Mouse (Mus musculus): Measurements from ENCODE around the gene B3gnt9.

- no peak for TF ChIP-seq RCOR1 (conservative IDR thresholded peaks at IDR 0.05; ENCODE audit: low read depth, low read length)
- no peak for TF ChIP-seq TBP (conservative IDR thresholded peaks at IDR 0.05; ENCODE audit: low read depth, low read length)
- TF ChIP-seq RAD21 (IDR thresholded peaks at IDR 0.05; ENCODE audit: low read depth, low read length): peak; percentile 14
- TF ChIP-seq POLR2A (IDR thresholded peaks at IDR 0.05; ENCODE audit: low read depth, low read length): no peak
- TF ChIP-seq CTCF (conservative IDR thresholded peaks at IDR 0.05 in 1 of 2, IDR thresholded peaks at IDR 0.05 in 1 of 2; ENCODE audit: low read depth in 2 of 2, low read length in 2 of 2): peak in 1 of 2 experiments; percentile 52; a peak in 2 of 4 replicates
- no peak for TF ChIP-seq HCFC1 (IDR thresholded peaks at IDR 0.05; ENCODE audit: low read depth, low read length)
- TF ChIP-seq KAT2A (IDR thresholded peaks at IDR 0.05; ENCODE audit: insufficient replicate concordance, low read length): no peak
- TF ChIP-seq USF1 (IDR thresholded peaks at IDR 0.05; ENCODE audit: low read depth, low read length): no peak
- TF ChIP-seq CHD2 (IDR thresholded peaks at IDR 0.05; ENCODE audit: low read length): no peak
- no peak for TF ChIP-seq ZKSCAN1 (IDR thresholded peaks at IDR 0.05; ENCODE audit: borderline replicate concordance, low read depth, low read length)
These were observed 35.0 kb upstream of the B3gnt9 start, which contains the start of gene 4931428F04Rik for GRCm38 (mm10) chr8:105289805-105290460.
